Mouse (Mus musculus) G1E (cell line): Measurements from ENCODE around the gene Chpf.

Experiments
- CTCF ChIP-seq: IDR thresholded peaks from 2 replicates; pipeline ENCODE4 v1.5.1; 2012; ENCODE audit warnings: low read depth, low read length, inconsistent platforms, mixed read lengths
- GATA1 ChIP-seq: IDR thresholded peaks from 2 replicates; pipeline ENCODE4 v1.6.1; 2012; ENCODE audit warnings: borderline replicate concordance, low read length, inconsistent platforms, mixed read lengths
- TAL1 ChIP-seq: conservative IDR thresholded peaks from 2 replicates; pipeline ENCODE4 v1.6.1; 2012; ENCODE audit warnings: low read depth, low read length, inconsistent platforms, mixed read lengths

DNA sequence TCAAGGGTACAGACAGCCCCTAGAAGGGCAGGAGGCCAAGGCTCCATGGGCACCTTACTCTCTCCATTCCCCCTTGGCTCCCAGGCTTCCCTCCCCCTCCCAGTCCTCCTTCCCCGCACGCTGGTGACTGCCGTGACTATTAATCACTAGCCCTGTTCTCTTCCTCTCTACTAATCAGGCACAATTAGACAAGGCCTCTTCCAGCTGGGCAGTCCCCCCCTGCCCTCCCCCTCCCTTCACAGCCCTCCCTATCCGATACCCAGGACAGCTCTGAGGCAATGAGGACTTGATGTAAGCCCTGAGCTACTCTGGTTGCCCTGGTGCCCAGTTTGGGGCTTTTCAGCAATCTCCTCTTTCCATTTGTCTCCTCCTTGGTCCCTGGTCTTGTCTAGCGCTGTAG lies 23.2 kb downstream of the Chpf start:
- TF ChIP-seq CTCF (no peak), GATA1 (no peak), TAL1 (no peak)
